Mouse (Mus musculus) midbrain, postnatal 0 days (tissue): ENCODE data around the gene Trhr2. TPM values are rescaled to one million over a fixed set of nuclear protein-coding genes. Genes with fewer than 3 reads are reported as not detected.

Experiments used
- ATAC-seq: fragments of 200-750 bp; cut with Nextera tagmentation; 2 replicates; pipeline ENCODE4 v1.8.0; 2017; ENCODE audit warnings: moderate number of reproducible peaks, mild to moderate bottlenecking, moderate TSS enrichment, moderate library complexity; ENCODE audit not compliant: low FRiP score
- DNase-seq: peaks from one replicate; pipeline ENCODE4 v3.0.0-alpha.2; 2015; ENCODE audit warnings: low spot score
- H3K27ac ChIP-seq: fragments of 300-500 bp; sonication (generic); 2 replicates; pipeline ENCODE4 v1.5.1; 2014; ENCODE audit warnings: low read depth, mild to moderate bottlenecking, low read length, mixed read lengths
- H3K27me3 ChIP-seq: fragments of 300-500 bp; sonication (generic); 2 replicates; pipeline ENCODE4 v1.6.1; 2014; ENCODE audit warnings: low read length, control low read depth, mixed read lengths; ENCODE audit not compliant: insufficient read depth
- H3K36me3 ChIP-seq: fragments of 300-500 bp; sonication (generic); 2 replicates; pipeline ENCODE4 v1.6.1; 2014; ENCODE audit warnings: low read length, control low read depth, mixed read lengths; ENCODE audit not compliant: insufficient read depth
- H3K4me1 ChIP-seq: fragments of 300-500 bp; sonication (generic); 2 replicates; pipeline ENCODE4 v1.6.1; 2014; ENCODE audit warnings: mild to moderate bottlenecking, control low read depth, antibody characterized with exemption, low read length, mixed read lengths; ENCODE audit not compliant: insufficient read depth
- H3K4me2 ChIP-seq: fragments of 300-500 bp; sonication (generic); 2 replicates; pipeline ENCODE4 v1.6.1; 2014; ENCODE audit warnings: low read depth, mild to moderate bottlenecking, low read length, mixed read lengths; ENCODE audit not compliant: poor library complexity, severe bottlenecking
- H3K4me3 ChIP-seq: fragments of 300-500 bp; sonication (generic); 2 replicates; pipeline ENCODE4 v1.5.1; 2014; ENCODE audit warnings: low read depth, mild to moderate bottlenecking, low read length, moderate library complexity
- H3K9ac ChIP-seq: fragments of 300-500 bp; sonication (generic); replicated peaks from 2 replicates; pipeline ENCODE4 v1.6.1; 2014; ENCODE audit warnings: mild to moderate bottlenecking, low read length, moderate library complexity, mixed read lengths; ENCODE audit not compliant: poor library complexity, severe bottlenecking
- H3K9me3 ChIP-seq: fragments of 300-500 bp; sonication (generic); 2 replicates; pipeline ENCODE4 v1.6.1; 2016; ENCODE audit warnings: low read length, control low read depth
- CTCF ChIP-seq: IDR thresholded peaks from 2 replicates; pipeline ENCODE4 v1.5.1; 2016; ENCODE audit warnings: antibody characterized with exemption, mild to moderate bottlenecking
- WGBS: fragments of 180-500 bp; shearing (Covaris S2); extraction: QIAGEN DNeasy Blood & Tissue Kit; methylation state at CpG from one replicate; pipeline ENCODE4 v1.1.7; 2014; 5-methylcytosine and 5-hydroxymethylcytosine counted together
- polyA plus RNA-seq: library from polyadenylated mRNA; unstranded; fragments of >200 nt; fragmentation: Nextera tagmentation; extraction: Ambion mirVana; gene quantifications from 2 replicates; pipeline ENCODE4 v1.2.1, GENCODE M21; 2015
- total RNA-seq: library from RNA; depleted of rRNA; stranded (reverse); fragments of >200 nt; gene quantifications from 2 replicates; pipeline ENCODE4 v1.2.3, GENCODE M21; 2014

Trhr2 gene
- total and polyA plus RNA-seq, 2 experiments from 2014 or later, result 0.15 to 0.93 TPM

DNA sequence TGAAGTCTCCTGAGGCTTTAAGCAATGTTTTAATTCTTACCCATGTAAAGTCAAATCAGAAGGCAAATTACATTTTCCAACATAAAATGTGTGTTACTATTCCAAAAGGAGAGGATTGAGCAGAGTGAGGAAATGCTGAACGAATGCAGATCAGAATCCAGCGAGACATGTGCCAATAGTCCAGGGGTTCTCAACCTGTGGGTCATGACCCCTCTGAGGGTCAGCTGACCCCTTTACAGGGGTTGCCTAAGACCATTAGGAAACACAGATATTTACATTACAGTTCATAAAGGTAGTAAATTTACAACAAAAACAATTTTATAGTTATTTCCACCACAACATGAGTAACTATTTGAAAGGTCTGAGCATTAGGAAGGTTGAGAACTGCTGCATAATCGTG lies 30.2 kb upstream of the Trhr2 start:
- H3K27ac ChIP-seq, result no peak overlapping the region
- TF ChIP-seq CTCF, result no peak
- WGBS, result 89% methylated on average over 3 of the region's 3 CpGs
- DNase-seq (no peak), ATAC-seq (no peak)
- H3K4me1 ChIP-seq, result no peaks in the 10 kb centered on the region
- H3K9ac ChIP-seq, result no peak overlapping the region
- peaks cover 60% of the 10 kb centered on the region for H3K36me3 ChIP-seq
- no peak overlapping the region for H3K4me3 ChIP-seq
- H3K27me3 ChIP-seq, result no peaks in the 10 kb centered on the region
- no peaks in the 10 kb centered on the region for H3K9me3 ChIP-seq
- no peak overlapping the region for H3K4me2 ChIP-seq

GRCm38 (mm10) chr8:122389357-122389756 lies 28.8 kb upstream of the Trhr2 start:
- ATAC-seq (no peak), DNase-seq (no peak)
- Histone ChIP-seq H3K36me3 (peaks cover 64% of the 10 kb centered on the region), H3K27ac (no peak overlapping the region), H3K4me2 (no peak overlapping the region), H3K4me1 (no peaks in the 10 kb centered on the region), H3K4me3 (no peak overlapping the region), H3K27me3 (no peaks in the 10 kb centered on the region), H3K9ac (no peak overlapping the region), H3K9me3 (no peaks in the 10 kb centered on the region)
- peak; percentile 39 for TF ChIP-seq CTCF
- 93% methylated on average over 3 of the region's 3 CpGs for WGBS

GRCm38 (mm10) chr8:122383039-122383438 lies 22.5 kb upstream of the Trhr2 start:
- no peak overlapping the region for H3K4me3 ChIP-seq
- no peak overlapping the region for H3K27ac ChIP-seq
- H3K4me2 ChIP-seq, result no peak overlapping the region
- no peaks in the 10 kb centered on the region for H3K27me3 ChIP-seq
- WGBS, result 81% methylated on average over 4 of the region's 4 CpGs
- H3K4me1 ChIP-seq, result no peaks in the 10 kb centered on the region; the same call in 1 of the 2 replicates
- no peak for TF ChIP-seq CTCF
- H3K9me3 ChIP-seq, result no peaks in the 10 kb centered on the region
- no peak overlapping the region for H3K9ac ChIP-seq
- peaks cover 52% of the 10 kb centered on the region for H3K36me3 ChIP-seq
- ATAC-seq, result no peak
- no peak for DNase-seq

- 0 out of 2 replicates have a peak, but pooled peaks cover 6% of the 10 kb centered on the region for H3K36me3 ChIP-seq
- peak within 1 kb of the TSS; percentile 88 for H3K9ac ChIP-seq
- H3K4me2 ChIP-seq, result peak within 1 kb of the TSS; percentile 81
- no peaks in the 10 kb centered on the region for H3K27me3 ChIP-seq
- H3K4me1 ChIP-seq, result peaks cover 8% of the 10 kb centered on the region
- peak within 1 kb of the TSS; percentile 91 for H3K27ac ChIP-seq
- peak; percentile 99 for DNase-seq
- H3K4me3 ChIP-seq, result peak within 1 kb of the TSS; percentile 98
- peak; percentile 72 for TF ChIP-seq CTCF
- WGBS, result under 1% methylated on average over 85 of the region's 107 CpGs
- peak; percentile 95 for ATAC-seq
- no peaks in the 10 kb centered on the region for H3K9me3 ChIP-seq
Measured at GRCm38 (mm10) chr8:122376365-122377231, 16.1 kb upstream of the Trhr2 start, which contains the start of gene Zc3h18. Gene Zc3h18, plus strand, starts transcription at chr8:122376609.

DNA sequence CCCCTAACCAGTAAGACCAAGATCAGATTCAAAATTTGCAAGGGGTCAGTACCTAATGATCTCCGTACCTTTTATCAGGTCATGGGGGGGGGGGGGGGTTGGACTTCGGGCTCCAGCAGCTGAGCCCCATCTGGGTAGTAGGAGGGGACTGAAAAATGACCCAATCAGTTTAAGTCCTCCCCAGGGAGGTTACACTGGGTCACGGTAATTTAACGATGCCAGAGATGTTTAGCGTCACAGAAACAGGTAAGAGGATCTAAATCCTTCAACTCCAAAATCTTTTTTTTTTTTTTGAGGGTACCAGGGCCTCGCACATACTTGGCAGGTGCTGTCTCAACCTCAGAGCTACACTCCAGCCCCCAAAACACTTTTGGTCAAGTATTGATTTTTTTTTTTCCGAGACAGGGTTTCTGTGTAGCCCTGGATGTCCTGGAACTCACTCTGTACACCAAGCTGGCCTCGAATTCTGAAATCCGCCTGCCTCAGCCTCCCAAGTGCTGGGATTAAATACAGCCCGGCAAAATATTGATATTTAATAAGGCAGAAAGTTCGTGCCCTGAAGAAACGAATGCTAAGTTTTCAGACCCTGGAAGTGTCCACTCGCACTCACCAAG lies 15.3 kb upstream of the Trhr2 start:
- no peak for TF ChIP-seq CTCF
- WGBS, result 28% methylated on average over 13 of the region's 13 CpGs

GRCm38 (mm10) chr8:122375320-122375719 lies 14.8 kb upstream of the Trhr2 start:
- Histone ChIP-seq H3K4me3 (no peak overlapping the region; the same call in 1 of the 2 replicates), H3K36me3 (0 out of 2 replicates have a peak, but pooled peaks cover 6% of the 10 kb centered on the region), H3K4me1 (peaks cover 8% of the 10 kb centered on the region), H3K27me3 (no peaks in the 10 kb centered on the region), H3K9ac (no peak overlapping the region), H3K9me3 (no peaks in the 10 kb centered on the region), H3K27ac (no peak overlapping the region), H3K4me2 (no peak overlapping the region)
- ATAC-seq, result no peak
- TF ChIP-seq CTCF, result no peak
- WGBS, result 96% methylated on average over 7 of the region's 7 CpGs
- no peak for DNase-seq

More for the DNA sequence above, 15.3 kb upstream of the Trhr2 start:
- peak; percentile 25; the same call in 1 of the 2 replicates for ATAC-seq
- no peak for DNase-seq
- peak overlapping the region; percentile 29; the same call in 1 of the 2 replicates for H3K9ac ChIP-seq
- H3K36me3 ChIP-seq, result 0 out of 2 replicates have a peak, but pooled peaks cover 6% of the 10 kb centered on the region
- no peak overlapping the region for H3K27ac ChIP-seq
- H3K4me2 ChIP-seq, result peak overlapping the region; percentile 81
- H3K4me1 ChIP-seq, result peaks cover 8% of the 10 kb centered on the region
- H3K27me3 ChIP-seq, result no peaks in the 10 kb centered on the region
- H3K9me3 ChIP-seq, result no peaks in the 10 kb centered on the region
- peak overlapping the region; percentile 98 for H3K4me3 ChIP-seq
